Mouse (Mus musculus) lung, adult 2 months (tissue): ENCODE results near the gene Myh4. TPM values are rescaled to one million over a fixed set of nuclear protein-coding genes. Genes with fewer than 3 reads are reported as not detected.

Source experiments
- DNase-seq: peaks from one replicate; pipeline ENCODE4 v3.0.0; 2022
- H3K4me1 ChIP-seq: fragments of 200-500 bp; 2 replicates; pipeline ENCODE4 v1.6.1; 2011; ENCODE audit warnings: low read length; ENCODE audit not compliant: control insufficient read depth, insufficient read depth
- H3K4me3 ChIP-seq: fragments of 200-500 bp; replicated peaks from 2 replicates; pipeline ENCODE3; 2011; ENCODE audit warnings: low read depth, mild to moderate bottlenecking, control low read depth, low read length; ENCODE audit errors: extremely low read depth
- CTCF ChIP-seq: fragments of 200-500 bp; IDR thresholded peaks from 2 replicates; pipeline ENCODE4 v1.5.1; 2011; ENCODE audit warnings: mild to moderate bottlenecking, low read length, control low read depth; ENCODE audit not compliant: insufficient read depth
- POLR2A ChIP-seq: fragments of 200-500 bp; IDR thresholded peaks from 2 replicates; pipeline ENCODE4 v1.6.1; 2011; ENCODE audit warnings: low read depth, mild to moderate bottlenecking, control low read depth, low read length, borderline replicate concordance; ENCODE audit errors: extremely low read depth
- WGBS: fragments of 180-500 bp; shearing (Covaris S2); methylation state at CpG from one replicate; pipeline ENCODE4 v1.1.7; 2018; 5-methylcytosine and 5-hydroxymethylcytosine counted together
- polyA plus RNA-seq: library from polyadenylated mRNA; depleted of rRNA; stranded (reverse); fragments of >200 nt; gene quantifications from 2 replicates; pipeline ENCODE4 v1.2.3, GENCODE M21; 2012; rRNA removed

Myh4 gene
- 1.8 TPM in 1 of 2 replicates, not detected in the other for polyA plus RNA-seq

GRCm38 (mm10) chr11:67237481-67238079 is at the start of gene Myh4:
TSS of gene Myh4 (plus strand) at chr11:67238029.
- 77% methylated on average over 5 of the region's 5 CpGs for WGBS
- Histone ChIP-seq H3K4me3 (no peak within 1 kb of the TSS), H3K4me1 (no peaks in the 10 kb centered on the region)
- DNase-seq = no peak
- no peak for TF ChIP-seq CTCF
- no peak for TF ChIP-seq POLR2A

GRCm38 (mm10) chr11:67190316-67190715 is 47.5 kb upstream of the Myh4 start:
- TF ChIP-seq CTCF (no peak), POLR2A (no peak)
- DNase-seq = no peak
- H3K4me3 ChIP-seq = no peak overlapping the region
- H3K4me1 ChIP-seq = no peaks in the 10 kb centered on the region
- 74% methylated on average over 10 of the region's 10 CpGs for WGBS

- Histone ChIP-seq H3K4me3 (no peak overlapping the region), H3K4me1 (no peaks in the 10 kb centered on the region)
- TF ChIP-seq POLR2A = no peak
- no peak for TF ChIP-seq CTCF
- 84% methylated on average over 2 of the region's 2 CpGs for WGBS
- no peak for DNase-seq
Measured at GRCm38 (mm10) chr11:67190814-67191213, 47.0 kb upstream of the Myh4 start.

GRCm38 (mm10) chr11:67191496-67191895 is 46.3 kb upstream of the Myh4 start:
- DNase-seq = no peak
- 83% methylated on average over 14 of the region's 14 CpGs for WGBS
- Histone ChIP-seq H3K4me1 (no peaks in the 10 kb centered on the region), H3K4me3 (no peak overlapping the region)
- TF ChIP-seq POLR2A = no peak

- Histone ChIP-seq H3K4me1 (no peaks in the 10 kb centered on the region), H3K4me3 (no peak overlapping the region)
- no peak for TF ChIP-seq CTCF
- TF ChIP-seq POLR2A = no peak
- WGBS = 28% methylated on average over 1 of the region's 1 CpGs
- no peak for DNase-seq
Measured at GRCm38 (mm10) chr11:67199321-67199720, 38.5 kb upstream of the Myh4 start.

GRCm38 (mm10) chr11:67199752-67200151 is 38.1 kb upstream of the Myh4 start, which contains the start of gene Myh1:
TSS of gene Myh1 (plus strand) at chr11:67200052.
- no peak for TF ChIP-seq POLR2A
- no peak for TF ChIP-seq CTCF
- DNase-seq = no peak
- Histone ChIP-seq H3K4me1 (no peaks in the 10 kb centered on the region), H3K4me3 (no peak within 1 kb of the TSS)
- 64% methylated on average over 4 of the region's 4 CpGs for WGBS

GRCm38 (mm10) chr11:67204766-67205165 is 33.1 kb upstream of the Myh4 start:
- no peak for DNase-seq
- 71% methylated on average over 3 of the region's 3 CpGs for WGBS
- no peaks in the 10 kb centered on the region for H3K4me1 ChIP-seq
- no peak for TF ChIP-seq POLR2A
- TF ChIP-seq CTCF = no peak
- no peak overlapping the region for H3K4me3 ChIP-seq

- H3K4me1 ChIP-seq = no peaks in the 10 kb centered on the region
- TF ChIP-seq CTCF (no peak), POLR2A (no peak)
- H3K4me3 ChIP-seq = no peak overlapping the region
- whole genome bisulfite sequencing = 82% methylated on average over 8 of the region's 8 CpGs
- DNase-seq = no peak
Measured at GRCm38 (mm10) chr11:67221803-67222202, 16.0 kb upstream of the Myh4 start.

GRCm38 (mm10) chr11:67224466-67224865 is 13.4 kb upstream of the Myh4 start:
- H3K4me1 ChIP-seq = no peaks in the 10 kb centered on the region
- no peak for DNase-seq
- TF ChIP-seq CTCF = no peak
- no peak for TF ChIP-seq POLR2A
- H3K4me3 ChIP-seq = no peak overlapping the region
- 71% methylated on average over 3 of the region's 3 CpGs for WGBS

GRCm38 (mm10) chr11:67228731-67229130 is 9.1 kb upstream of the Myh4 start:
- Histone ChIP-seq H3K4me1 (no peaks in the 10 kb centered on the region; the same call in 1 of the 2 replicates), H3K4me3 (no peak overlapping the region)
- WGBS = 76% methylated on average over 3 of the region's 3 CpGs
- TF ChIP-seq POLR2A = no peak
- TF ChIP-seq CTCF = no peak
- no peak for DNase-seq

- TF ChIP-seq CTCF = no peak
- TF ChIP-seq POLR2A = no peak
- 73% methylated on average over 5 of the region's 5 CpGs for WGBS
- no peak for DNase-seq
- Histone ChIP-seq H3K4me1 (no peaks in the 10 kb centered on the region; the same call in 1 of the 2 replicates), H3K4me3 (no peak overlapping the region)
Measured at GRCm38 (mm10) chr11:67229166-67229565, 8.7 kb upstream of the Myh4 start.
